Mouse (Mus musculus) thymus, adult 2 months (tissue): ENCODE measurements around the gene Ttll8. TPM values are rescaled to one million over a fixed set of nuclear protein-coding genes. Genes with fewer than 3 reads are reported as not detected.

ENCODE experiments used
- DNase-seq: peaks from one replicate; pipeline ENCODE4 v3.0.0; 2021
- H3K27ac ChIP-seq: fragments of 200-500 bp; 2 replicates; pipeline ENCODE4 v1.5.1; 2012; ENCODE audit warnings: low read length, control low read depth; ENCODE audit not compliant: control insufficient read depth, insufficient read depth
- H3K27me3 ChIP-seq: fragments of 200-500 bp; 2 replicates; pipeline ENCODE4 v1.6.1; 2012; ENCODE audit warnings: mild to moderate bottlenecking, low read length, moderate library complexity, mixed read lengths; ENCODE audit not compliant: control insufficient read depth, insufficient read depth
- H3K36me3 ChIP-seq: fragments of 200-500 bp; 2 replicates; pipeline ENCODE4 v1.6.1; 2012; ENCODE audit warnings: mild to moderate bottlenecking, low read length, moderate library complexity; ENCODE audit not compliant: control insufficient read depth, insufficient read depth
- H3K4me1 ChIP-seq: fragments of 200-500 bp; replicated peaks from 2 replicates; pipeline ENCODE4 v1.6.1; 2012; ENCODE audit warnings: low read length; ENCODE audit not compliant: control insufficient read depth, insufficient read depth
- H3K4me3 ChIP-seq: fragments of 200-500 bp; 2 replicates; pipeline ENCODE4 v1.5.1; 2012; ENCODE audit warnings: mild to moderate bottlenecking, low read length, control low read depth, moderate library complexity; ENCODE audit not compliant: control insufficient read depth, insufficient read depth
- CTCF ChIP-seq: fragments of 200-500 bp; IDR thresholded peaks from 2 replicates; pipeline ENCODE4 v1.5.1; 2012; ENCODE audit warnings: mild to moderate bottlenecking, control low read depth, low read length, moderate library complexity, borderline replicate concordance; ENCODE audit not compliant: control insufficient read depth, poor library complexity, insufficient read depth; ENCODE audit errors: extremely low read depth
- POLR2A ChIP-seq: fragments of 200-500 bp; IDR thresholded peaks from 2 replicates; pipeline ENCODE4 v1.6.1; 2012; ENCODE audit warnings: mild to moderate bottlenecking, low read length, control low read depth, moderate library complexity; ENCODE audit not compliant: control insufficient read depth, poor library complexity, insufficient read depth; ENCODE audit errors: extremely low read depth
- whole genome bisulfite sequencing: fragments of 180-500 bp; shearing (Covaris S2); methylation state at CpG from one replicate; pipeline ENCODE4 v1.1.7; 2018; 5-methylcytosine and 5-hydroxymethylcytosine counted together
- polyA plus RNA-seq: library from polyadenylated mRNA; depleted of rRNA; stranded (reverse); fragments of >200 nt; gene quantifications from 2 replicates; pipeline ENCODE4 v1.2.3, GENCODE M21; 2012; rRNA removed

Ttll8 gene
- polyA plus RNA-seq, result 0.05 and 0.06 TPM in 2 replicates

- TF ChIP-seq CTCF (no peak), POLR2A (no peak)
- no peaks in the 10 kb centered on the region for H3K36me3 ChIP-seq
- no peak within 1 kb of the TSS for H3K4me3 ChIP-seq
- WGBS, result 13% methylated on average over 53 of the region's 53 CpGs
- H3K27ac ChIP-seq, result no peak within 1 kb of the TSS
- H3K4me1 ChIP-seq, result no peaks in the 10 kb centered on the region
- DNase-seq, result no peak
- peaks cover 7% of the 10 kb centered on the region; the same call in 1 of the 2 replicates for H3K27me3 ChIP-seq
These were observed at the start of gene Ttll8 for GRCm38 (mm10) chr15:88954368-88955072. Ttll8 (minus strand) TSS chr15:88954418.

GRCm38 (mm10) chr15:89001245-89001644 is 47.0 kb upstream of the Ttll8 start:
- DNase-seq, result no peak
- Histone ChIP-seq H3K4me3 (no peak overlapping the region), H3K27me3 (no peaks in the 10 kb centered on the region), H3K4me1 (no peaks in the 10 kb centered on the region), H3K36me3 (no peaks in the 10 kb centered on the region), H3K27ac (no peak overlapping the region)
- WGBS, result 52% methylated on average over 3 of the region's 3 CpGs
- TF ChIP-seq POLR2A (no peak), CTCF (no peak)

- Histone ChIP-seq H3K4me1 (no peaks in the 10 kb centered on the region), H3K27me3 (no peaks in the 10 kb centered on the region), H3K27ac (no peak overlapping the region), H3K36me3 (no peaks in the 10 kb centered on the region), H3K4me3 (no peak overlapping the region)
- whole genome bisulfite sequencing, result 80% methylated on average over 2 of the region's 2 CpGs
- TF ChIP-seq POLR2A (no peak), CTCF (no peak)
- DNase-seq, result no peak
These were observed 46.1 kb upstream of the Ttll8 start for GRCm38 (mm10) chr15:89000367-89000766.

DNA sequence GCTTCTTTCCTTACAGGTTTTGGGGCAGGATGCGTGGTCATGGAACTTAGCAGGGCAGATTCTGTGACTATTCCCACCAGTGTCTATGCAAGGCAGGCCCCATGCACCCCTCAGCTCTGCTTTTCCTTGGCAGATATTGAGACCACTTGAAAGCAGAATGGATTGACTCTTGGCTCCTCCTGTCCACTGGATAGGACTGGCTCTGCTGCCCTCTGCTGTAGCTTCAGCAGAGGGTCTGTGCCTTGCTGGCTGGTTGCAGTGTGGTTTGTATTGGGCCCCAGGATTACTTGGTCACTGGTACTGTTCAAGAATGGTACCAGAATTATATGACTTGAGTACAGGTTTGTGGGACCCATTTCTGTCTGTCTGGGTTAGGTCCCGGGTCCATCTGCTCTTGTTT is 44.9 kb upstream of the Ttll8 start:
- DNase-seq, result no peak
- H3K27me3 ChIP-seq, result no peaks in the 10 kb centered on the region
- no peak for TF ChIP-seq POLR2A
- no peak overlapping the region for H3K4me3 ChIP-seq
- WGBS, result 89% methylated on average over 2 of the region's 2 CpGs
- no peaks in the 10 kb centered on the region for H3K4me1 ChIP-seq
- H3K36me3 ChIP-seq, result no peaks in the 10 kb centered on the region
- no peak overlapping the region for H3K27ac ChIP-seq

GRCm38 (mm10) chr15:88998636-88999035 is 44.4 kb upstream of the Ttll8 start:
- no peak for DNase-seq
- Histone ChIP-seq H3K36me3 (no peaks in the 10 kb centered on the region), H3K27me3 (no peaks in the 10 kb centered on the region), H3K4me1 (no peaks in the 10 kb centered on the region), H3K27ac (no peak overlapping the region), H3K4me3 (no peak overlapping the region)
- 78% methylated on average over 8 of the region's 8 CpGs for WGBS
- TF ChIP-seq CTCF (no peak), POLR2A (no peak)

DNA sequence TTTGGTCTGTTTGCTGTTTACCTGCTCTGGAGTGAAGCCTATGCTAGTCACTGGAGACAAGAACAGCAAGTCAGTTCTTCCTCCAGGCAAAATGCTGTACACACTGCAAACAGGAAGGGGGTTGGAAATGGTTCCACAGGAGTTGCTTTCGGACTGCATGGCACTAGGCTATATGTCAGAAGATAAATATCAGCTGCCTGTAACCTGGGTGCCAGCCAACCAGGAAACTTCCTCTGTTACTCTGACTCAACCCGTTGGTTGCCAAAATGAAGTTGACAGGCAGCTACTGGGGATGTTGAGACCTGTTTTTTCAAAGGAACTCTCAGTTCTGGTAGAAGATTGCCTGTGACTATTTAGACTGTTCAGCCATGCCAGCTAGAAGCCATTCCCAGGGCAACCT is 35.0 kb upstream of the Ttll8 start:
- no peaks in the 10 kb centered on the region for H3K4me1 ChIP-seq
- no peak overlapping the region for H3K27ac ChIP-seq
- WGBS, result 8% methylated on average over 2 of the region's 2 CpGs
- H3K27me3 ChIP-seq, result no peaks in the 10 kb centered on the region
- no peak overlapping the region for H3K4me3 ChIP-seq
- DNase-seq, result no peak
- no peak for TF ChIP-seq CTCF
- no peak for TF ChIP-seq POLR2A
- H3K36me3 ChIP-seq, result no peaks in the 10 kb centered on the region

GRCm38 (mm10) chr15:88982534-88983079 is 28.4 kb upstream of the Ttll8 start, which contains the start of gene Mov10l1:
Mov10l1 (plus strand) TSS chr15:88982909.
- Histone ChIP-seq H3K27me3 (no peaks in the 10 kb centered on the region), H3K36me3 (no peaks in the 10 kb centered on the region), H3K27ac (no peak within 1 kb of the TSS), H3K4me1 (no peaks in the 10 kb centered on the region), H3K4me3 (no peak within 1 kb of the TSS)
- TF ChIP-seq POLR2A, result no peak
- DNase-seq, result no peak
- 96% methylated on average over 31 of the region's 31 CpGs for WGBS
